Mouse (Mus musculus) granulocyte monocyte progenitor cell, adult 5-6 weeks (primary cell): ENCODE results near the gene Apobec2. TPM values are rescaled to one million over a fixed set of nuclear protein-coding genes. Genes with fewer than 3 reads are reported as not detected.

Experiments
- ATAC-seq: replicated peaks from 2 replicates; pipeline ENCODE4 v1.8.0; 2016; ENCODE audit warnings: mild to moderate bottlenecking, moderate TSS enrichment, inconsistent platforms; ENCODE audit not compliant: poor library complexity, severe bottlenecking
- total RNA-seq, 2 experiments: library from RNA; stranded (forward) in 1 of 2; stranded (reverse) in 1 of 2; fragments of 200-712, 200-1000 nt in 1 of 2; fragments of >200 nt in 1 of 2; fragmentation: Nextera tagmentation in 1 of 2; gene quantifications; 2 replicates each; pipeline ENCODE4 v1.2.3; 2014 to 2017

The Apobec2 gene
- total RNA-seq, 2 experiments from 2014 or later: not detected

DNA sequence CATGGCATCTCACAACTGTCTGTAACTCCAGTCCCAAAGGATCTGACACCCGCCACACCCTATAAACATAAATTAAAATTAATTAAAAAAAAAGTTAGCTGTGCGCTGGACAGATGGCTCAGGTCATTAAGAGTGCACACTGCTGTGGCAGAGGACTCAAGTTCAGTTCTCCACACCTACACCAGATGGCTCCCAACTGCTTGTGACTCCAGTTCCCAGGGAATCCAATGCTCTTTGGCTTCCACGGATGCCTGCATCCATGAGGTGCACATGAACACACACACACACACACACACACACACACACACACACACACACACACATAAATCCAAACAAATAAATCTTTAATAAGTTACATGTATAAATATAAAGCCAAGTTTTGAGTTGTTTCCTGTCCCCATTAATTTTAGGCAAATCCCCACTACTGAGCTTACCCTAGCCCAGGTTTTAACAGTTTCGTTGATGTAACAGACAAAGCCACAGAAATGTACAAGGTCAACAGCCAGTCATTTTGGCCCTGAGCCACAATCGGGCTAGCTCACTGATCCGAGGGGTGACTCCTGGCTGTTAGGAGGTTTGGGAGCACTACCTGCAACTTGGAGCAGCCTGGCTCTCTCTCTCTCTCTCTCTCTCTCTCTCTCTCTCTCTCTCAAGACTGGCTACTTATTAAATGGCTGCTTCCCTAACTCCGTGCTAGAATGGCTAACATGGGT lies 10.2 kb upstream of the Apobec2 start:
- no peak for ATAC-seq

DNA sequence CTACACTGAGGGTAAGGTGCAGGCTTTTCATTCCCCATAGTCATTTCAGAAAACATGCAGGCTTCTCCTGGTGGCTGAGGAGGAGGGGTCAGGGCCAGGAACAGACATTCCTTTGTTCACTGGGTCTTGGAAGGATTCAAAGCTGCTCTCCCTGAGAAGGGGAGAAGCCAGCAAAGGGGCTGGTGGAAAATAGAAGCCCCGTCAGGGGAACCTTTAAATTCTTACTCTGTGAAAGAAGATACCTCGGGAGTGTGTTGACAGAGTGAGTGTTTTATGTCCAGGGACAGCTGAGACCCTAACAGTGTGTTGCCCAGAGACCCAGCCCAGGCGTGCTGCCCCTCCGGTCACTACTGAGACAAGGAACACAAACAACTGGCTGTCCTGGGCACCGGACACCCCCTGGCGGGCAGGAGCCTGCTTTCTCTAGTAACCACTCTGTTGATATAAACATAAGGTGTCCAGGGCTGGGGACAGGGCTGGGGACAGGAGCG lies 4.7 kb upstream of the Apobec2 start:
- no peak for ATAC-seq

DNA sequence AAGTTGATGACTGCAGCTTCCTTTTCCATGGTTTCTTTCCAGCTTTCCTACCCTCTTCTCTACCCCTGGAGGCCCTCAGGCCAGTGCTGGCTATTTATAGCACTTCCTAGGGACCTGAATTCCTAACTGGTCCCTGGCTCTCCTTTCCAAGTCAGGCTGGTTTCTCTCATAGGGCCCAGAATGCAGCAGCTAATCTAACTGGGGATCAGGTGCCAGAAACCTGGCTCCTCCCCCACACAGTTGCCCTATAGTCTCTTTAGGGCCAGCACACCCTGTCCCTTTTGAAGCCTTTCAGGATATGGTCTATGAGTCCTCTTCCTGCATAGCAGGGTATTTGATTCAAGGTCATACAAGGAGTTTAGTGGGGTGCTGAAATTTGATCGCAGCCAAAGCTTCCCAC lies 3.8 kb upstream of the Apobec2 start:
- ATAC-seq: no peak

DNA sequence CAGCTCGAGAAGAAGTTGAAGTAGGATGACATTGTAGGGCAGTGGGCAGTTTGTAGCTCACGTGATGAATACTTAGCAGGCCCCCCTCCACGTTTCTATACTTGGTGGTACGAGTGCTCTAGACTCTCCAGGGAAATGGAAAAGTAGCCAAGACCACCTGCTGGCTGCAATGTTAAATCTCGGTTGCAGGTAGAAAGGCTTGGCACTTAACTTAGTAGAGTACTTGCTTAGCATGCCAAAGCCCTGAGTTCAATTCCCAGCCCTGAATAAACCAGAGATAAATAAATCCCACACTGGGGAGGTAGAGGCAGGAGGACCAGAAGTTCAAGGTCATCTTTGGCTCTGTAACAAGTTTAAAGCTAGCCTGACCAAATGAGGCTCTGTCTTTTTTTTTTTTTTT lies 1.7 kb upstream of the Apobec2 start:
- ATAC-seq: no peak

DNA sequence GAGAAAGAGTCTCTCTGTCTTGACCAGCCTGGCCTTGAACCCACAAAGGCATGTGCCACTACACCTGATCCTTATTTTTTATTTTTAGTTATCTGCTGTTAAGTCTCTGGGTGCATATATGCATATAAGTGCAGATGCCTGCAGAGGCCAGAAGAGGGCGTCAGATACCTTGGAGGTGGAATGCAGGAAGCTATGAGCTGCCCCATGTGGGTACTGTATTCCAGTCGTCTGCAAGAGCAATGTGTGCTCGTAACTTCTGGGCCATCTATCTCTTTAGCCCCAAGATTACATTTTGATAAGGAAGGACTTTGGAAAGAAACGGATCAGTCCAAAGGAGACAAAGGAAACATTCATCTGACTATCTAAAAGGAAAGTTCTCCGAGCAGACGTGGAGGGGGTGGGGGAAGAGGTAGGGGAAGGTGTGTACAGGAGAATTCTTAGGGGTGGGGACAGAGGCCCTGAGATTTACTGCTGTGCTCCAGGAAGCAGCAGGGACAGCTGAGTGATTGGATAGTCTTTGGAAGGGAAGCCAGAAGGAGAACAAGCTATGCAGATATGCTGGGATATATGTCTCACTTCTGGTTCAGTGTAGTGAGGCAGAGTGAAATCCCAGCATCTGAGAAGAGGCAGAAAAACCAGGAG lies 1.1 kb upstream of the Apobec2 start:
- ATAC-seq: no peak

DNA sequence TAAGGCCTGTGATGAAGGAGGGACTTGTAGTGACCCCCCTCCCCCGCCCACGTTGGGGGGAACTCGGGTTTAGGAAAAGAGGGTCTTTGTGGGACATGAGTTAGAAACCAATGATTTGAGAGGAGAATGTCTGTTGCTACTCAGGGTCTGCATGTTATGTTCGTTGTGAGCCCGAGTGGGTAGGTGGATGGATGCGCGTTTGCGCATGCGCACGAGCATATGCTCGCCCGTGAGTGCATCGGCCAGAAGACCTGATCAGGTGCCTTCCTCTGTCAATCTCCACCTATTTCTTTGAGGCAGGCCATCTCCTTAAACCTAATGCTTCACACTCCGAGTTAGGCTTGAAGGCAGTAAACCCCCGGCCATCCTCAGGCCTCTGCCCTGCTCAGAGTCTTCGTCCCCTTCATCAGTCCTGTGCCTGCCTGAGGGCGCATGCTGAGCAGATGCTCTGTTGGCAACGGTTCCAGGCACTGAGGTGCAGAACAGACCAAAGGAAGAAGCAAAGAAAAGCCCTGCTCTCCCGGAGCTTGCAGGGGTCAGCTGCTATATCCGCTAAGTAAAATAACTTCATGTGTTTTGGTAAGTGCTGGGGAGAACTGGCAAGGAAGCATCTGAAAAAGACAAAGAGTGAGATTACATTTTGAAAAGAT lies 401 bp upstream of the Apobec2 start:
- no peak for ATAC-seq

DNA sequence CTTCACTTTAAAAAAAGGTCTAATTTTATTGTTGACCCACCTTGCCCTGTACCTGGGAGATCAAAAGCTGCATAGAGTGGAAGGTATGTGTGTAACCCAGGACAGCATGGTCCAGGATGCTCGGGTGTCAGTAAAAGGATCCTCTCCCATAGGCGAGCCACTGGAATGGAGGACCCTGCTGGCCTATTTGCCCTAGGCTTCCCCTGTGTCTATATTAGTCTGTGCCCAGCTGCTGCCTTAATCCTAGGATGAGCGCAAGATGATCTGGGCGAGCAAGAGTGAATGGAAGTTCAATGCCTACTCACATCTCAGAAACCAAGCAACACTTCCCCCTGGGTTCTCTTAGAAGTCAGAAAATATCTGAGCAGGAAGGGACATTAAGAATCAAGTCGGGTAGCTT lies 1.7 kb downstream of the Apobec2 start:
- ATAC-seq: no peak

DNA sequence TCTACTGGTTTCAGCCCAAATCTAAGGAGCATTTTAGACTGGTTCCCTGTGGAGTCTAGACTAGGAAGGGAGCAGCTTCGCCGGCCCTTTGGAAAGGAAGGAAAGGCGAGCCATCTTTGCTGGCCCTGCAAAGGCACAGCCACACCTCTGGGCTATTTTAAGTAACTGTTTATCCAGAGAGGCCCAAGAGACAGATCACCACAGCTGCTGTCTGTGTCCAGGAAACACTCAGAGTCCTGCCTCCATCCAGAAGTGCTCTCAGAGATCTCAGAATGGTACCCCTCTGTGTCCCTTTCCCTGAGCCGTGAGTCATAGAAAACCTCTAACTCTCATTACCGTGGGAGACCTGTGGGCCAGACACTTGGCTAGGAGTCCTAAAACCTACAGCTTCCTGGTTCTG lies 2.3 kb downstream of the Apobec2 start:
- ATAC-seq: no peak

DNA sequence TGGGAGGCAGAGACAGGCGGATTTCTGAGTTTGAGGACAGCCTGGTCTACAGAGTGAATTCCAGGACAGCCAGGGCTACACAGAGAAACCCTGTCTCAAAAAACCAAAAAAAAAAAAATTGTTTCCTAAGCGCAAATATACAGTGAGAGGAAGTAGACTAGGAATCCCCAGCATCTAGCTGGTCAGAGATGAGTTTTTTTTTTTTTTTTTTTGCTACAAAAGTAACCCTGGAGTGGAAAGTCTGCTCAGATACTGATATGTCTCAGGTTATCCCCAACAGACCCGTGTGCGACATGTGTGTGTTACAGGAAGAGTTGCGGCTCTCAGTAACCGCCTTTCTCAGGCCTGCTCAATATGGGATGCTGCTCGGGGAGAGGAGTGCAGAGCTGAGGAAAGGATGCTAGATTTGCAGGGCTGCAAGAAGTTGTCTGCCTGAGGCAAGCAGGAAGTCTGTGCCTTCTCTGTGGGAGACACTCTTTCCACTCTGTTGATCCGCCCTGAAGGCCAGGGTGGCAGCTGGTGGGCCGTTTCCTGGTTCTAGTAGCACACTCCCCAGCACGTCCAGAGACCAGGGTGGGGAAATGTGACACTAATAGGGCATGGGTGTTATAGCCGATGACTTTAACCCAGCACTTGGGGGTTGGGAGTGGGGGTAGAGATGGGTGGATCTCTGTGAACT lies 4.7 kb downstream of the Apobec2 start:
- peak; percentile 56 for ATAC-seq

DNA sequence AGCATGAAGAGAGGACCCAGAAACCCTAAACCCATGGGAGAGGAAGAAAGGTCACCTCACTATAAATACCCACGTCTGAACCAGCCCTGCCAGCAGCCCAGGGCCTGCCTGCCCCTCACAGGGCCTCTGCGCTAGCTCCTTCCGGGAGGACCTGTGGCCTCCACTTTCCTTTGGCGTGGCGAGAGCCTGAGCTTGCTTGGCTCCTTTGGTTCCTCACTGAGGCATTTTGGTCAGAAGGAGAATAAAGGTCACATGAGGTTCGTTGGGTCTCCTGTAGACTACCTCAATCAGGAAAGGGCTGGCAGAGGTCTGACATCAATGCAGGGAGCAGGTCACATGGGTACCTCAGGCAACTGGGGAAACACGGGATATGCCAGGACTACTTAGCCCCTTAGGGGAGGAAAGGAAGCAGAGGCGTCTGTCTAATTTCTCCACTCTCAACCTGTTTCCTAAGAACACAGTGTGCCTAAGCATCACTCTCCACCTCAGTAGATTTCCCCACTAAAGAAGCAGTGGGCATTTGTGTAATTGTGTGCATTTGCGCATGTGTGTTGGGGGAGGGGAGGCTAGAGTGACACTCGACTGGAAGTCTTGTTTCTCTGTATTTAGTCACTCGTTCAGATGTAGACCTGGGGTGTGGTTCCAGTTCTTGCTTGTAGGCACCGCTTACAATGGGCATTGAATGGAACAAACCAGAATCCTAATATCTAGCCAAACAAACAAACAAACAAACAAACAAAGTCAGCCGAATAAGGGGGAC lies 5.6 kb downstream of the Apobec2 start:
- ATAC-seq: peak; percentile 18

DNA sequence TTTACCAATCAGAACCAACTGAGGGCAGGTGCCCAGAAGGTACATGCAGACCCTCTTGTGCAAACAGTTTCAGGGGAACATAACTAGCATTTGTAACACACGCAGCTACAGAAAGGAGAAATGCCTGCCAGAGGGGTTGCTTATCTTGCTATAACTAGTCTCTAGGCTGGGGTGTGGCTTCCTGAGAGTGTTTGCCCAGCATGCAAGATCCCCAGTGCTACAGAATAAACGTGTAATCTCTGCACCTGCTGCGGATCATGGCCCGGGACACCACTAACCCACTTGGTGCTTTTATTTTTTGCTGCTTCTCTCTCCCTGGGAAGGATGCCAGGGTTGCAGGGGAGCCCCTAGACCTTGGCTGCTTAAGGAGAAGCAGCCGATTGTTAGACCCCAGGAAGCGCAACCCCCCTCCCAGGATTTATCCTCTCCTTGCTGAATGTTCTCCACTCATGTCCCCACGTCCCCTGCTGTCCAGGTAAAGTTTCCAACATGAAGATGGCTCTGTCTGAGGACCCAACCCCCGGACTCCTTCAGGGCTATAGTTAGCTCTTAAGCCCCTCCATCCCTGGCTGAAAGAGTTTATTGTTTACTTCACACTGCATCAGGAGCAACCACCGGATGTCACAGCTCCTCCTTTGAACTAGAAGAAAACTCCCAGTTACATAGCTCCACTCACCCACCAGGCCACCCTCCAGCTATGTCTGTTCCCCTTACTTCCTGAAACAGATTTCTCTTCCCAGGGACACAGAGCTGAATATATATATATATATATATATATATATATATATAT lies 6.7 kb downstream of the Apobec2 start:
- ATAC-seq: peak; percentile 60

DNA sequence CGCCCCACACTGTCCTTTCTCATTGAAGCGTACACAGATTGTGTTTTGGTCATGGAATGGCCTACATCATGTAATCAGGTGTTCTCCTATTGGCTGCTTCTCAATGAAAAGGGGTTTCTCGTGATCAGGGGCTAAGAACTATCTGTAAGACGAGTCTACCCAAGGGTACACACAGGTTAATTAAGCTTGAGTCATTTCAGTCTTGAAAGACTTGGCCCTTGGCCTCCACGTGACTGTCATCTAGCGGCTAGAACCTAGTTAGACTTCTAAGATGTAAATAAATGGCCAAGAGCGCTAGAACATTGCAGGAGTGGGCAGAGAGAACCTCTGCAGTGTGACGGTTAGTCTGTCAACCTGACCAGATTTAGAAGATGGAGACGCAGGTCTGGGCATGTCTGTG lies 8.5 kb downstream of the Apobec2 start:
- ATAC-seq: no peak

DNA sequence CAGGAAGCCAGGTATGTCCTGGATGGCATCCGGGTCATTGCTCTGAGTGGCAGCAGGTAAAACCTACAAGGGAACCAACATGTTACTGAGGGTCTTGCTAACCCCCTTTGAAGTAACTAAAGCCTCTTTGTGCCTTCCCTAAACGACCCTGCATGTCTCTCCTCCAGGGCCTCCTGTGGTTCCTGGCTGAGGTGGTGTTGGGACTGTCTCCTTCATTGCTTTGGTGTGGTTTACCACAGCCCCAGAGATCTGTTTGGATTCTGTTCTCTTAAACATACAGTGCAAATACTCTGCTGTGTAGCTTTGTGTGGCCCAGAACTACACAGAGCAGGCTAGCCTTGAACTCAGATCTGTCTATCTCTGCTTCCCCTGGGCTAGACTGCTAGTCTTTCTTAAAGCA lies 13.2 kb downstream of the Apobec2 start:
- no peak for ATAC-seq

DNA sequence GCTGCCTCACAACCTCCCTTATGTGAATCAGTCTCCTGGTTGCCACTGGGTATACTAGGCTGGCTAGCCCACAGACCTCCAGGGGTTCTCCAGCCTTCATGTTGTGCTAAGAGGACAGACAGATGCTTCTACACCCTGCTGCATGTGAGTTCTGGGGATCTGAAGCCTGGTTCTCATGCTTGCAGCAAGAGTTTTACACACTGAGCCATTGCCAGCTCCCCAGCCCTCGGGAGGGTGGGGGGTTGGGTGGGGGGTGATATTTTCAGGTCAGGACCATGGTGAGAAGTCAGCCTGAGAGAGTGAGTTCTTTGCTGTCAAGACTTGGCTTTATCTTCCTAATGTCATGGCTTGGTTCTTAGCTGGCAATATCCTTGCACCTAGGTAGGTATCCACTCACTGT lies 13.9 kb downstream of the Apobec2 start:
- peak; percentile 10 for ATAC-seq

DNA sequence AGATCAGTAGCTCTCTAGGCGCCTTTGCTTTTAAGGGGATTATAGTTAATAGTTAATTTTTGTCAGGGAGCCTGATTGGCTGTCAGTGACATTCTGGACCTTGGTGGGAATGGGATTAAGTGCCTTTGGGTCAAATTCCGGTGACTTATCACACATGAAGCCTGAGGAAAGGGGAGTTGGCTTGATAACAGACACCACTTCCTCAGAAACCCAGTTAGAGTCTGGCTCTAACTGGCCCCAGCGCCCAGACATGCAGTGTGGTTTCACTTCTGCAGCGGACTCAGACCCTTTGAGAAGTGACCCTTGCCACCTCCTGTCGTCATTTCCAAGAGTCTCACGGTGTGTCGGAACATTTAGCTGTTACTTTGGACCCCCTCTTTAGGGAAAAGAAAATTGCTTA lies 14.6 kb downstream of the Apobec2 start:
- ATAC-seq: peak; percentile 92

DNA sequence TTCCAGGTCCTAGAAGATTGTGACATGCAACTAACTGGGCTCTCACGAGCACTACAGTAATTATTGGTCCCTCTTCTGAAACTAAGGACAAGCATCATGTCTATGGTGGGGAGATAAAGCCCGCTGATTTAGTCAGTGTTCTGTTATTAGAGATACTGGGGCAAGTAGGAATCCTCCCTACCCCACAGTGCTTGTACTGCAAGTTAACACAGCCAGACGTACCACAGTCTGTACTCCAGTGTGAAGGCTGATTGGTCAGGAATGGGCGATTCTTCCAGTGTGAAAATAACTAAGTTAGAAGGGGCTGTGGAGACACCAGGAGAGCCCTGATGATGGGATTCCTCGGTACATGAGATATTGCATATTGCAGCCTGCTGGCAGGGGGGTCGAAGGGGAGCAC lies 15.2 kb downstream of the Apobec2 start:
- no peak for ATAC-seq

DNA sequence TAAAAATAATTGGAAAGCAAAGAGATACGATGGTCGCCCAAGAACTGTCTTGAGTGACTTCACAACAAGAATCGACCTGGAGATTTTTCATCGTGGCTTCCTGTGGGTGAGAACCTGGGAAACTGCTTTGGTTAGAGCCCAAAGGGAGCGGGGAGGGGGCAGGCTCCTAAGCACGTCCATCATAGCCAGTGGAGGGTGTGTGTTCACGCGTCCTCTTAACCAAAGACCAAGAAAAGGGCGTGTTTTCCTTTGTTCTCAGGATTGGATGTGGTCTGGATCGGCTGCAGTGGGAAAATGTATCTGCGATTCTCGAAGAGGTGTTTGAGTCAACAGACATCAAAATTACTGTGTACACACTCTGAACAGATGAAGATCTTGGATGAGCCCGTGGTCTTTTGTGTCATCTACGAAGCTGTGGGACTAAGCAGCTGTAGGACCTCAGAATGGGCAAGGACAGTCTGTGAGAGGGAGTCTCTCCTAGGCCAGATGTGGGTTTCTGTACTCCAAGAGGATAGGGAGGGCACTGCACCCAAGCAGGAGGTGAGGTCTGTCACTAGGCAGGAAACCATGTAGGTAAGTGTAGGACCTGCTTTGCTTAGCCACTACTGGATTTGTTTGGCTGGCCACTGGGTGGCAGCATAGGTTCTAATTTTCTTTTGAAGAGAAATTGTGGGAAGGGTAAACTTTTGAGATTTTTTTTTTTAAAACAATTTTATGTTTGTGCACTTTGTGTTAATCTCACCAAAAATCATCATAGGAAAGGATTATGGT lies 16.1 kb downstream of the Apobec2 start:
- ATAC-seq: peak; percentile 68

DNA sequence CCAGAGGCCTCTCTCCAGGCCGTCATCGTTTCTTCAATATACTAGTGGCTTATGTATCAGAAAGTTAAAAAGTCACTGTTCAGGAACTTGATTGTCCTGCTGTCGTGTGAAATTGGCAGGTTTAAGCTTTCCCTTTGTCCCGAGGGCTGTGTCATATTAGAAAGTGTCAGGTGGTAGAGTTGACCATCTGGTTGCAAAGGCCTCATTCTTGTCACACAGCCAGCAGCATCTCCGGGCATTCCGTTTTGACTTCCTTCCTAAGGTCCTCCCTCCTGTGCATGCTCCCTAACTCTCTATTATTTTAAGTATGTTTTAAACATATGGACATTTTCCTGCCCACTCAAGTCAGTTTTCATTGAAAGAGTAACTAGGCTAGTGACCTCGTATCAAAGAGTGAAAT lies 16.7 kb downstream of the Apobec2 start:
- no peak for ATAC-seq

DNA sequence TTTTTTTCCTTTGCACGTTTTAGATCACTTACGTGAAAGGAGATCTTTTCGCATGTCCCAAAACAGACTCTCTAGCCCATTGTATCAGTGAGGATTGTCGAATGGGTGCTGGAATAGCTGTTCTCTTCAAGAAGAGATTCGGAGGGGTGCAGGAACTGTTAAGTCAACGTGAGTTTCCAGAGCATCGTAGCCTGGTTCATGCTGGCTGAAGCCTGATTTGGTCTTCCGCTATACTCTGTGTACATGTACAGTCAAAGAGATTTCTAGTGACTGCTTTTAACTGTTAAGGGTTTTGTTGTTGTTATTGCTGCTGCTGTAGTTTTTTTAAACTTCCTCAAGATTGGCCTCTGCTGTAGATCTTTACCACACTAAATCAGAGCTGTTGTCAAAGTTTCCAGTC lies 21.5 kb downstream of the Apobec2 start:
- ATAC-seq: no peak
